Mouse (Mus musculus): ENCODE results near the gene Olfr1423.
"Not testable (repeated sequence)": the region's sequence is repeated elsewhere in the genome, so short reads cannot be mapped to it uniquely, and the experiment has no call there.

GRCm38 (mm10) chr19:12067806-12068205 lies 26.7 kb upstream of the Olfr1423 start:
- TF ChIP-seq CTCF (IDR thresholded peaks at IDR 0.05 in 2 of 3, conservative IDR thresholded peaks at IDR 0.05 in 1 of 3; ENCODE audit: control insufficient read depth in 1 of 3, insufficient read depth in 1 of 3, low read depth in 2 of 3, low read length in 3 of 3, poor library complexity in 1 of 3, severe bottlenecking in 1 of 3); EP300 (IDR thresholded peaks at IDR 0.05; ENCODE audit: low read depth in 1 of 2, low read length in 2 of 2): not testable (repeated sequence)
